Comparison of ENCODE assay signal across 7 mouse cellular contexts in genomic region chr2:27934269-27934668, GRCm38 (mm10). TPM values are rescaled to one million over a fixed set of nuclear protein-coding genes. Genes with fewer than 3 reads are reported as not detected.
A peak's percentile ranks its signal among the peaks of the same experiment; 100 is the strongest.
DNase-seq lines count a peak whose midpoint lies in the region; ATAC-seq and TF ChIP-seq lines count a peak whose summit lies in the region.

No protein-coding gene starts in this region.

- no peak overlapping the region; the same call in 1 of the 2 replicates for H3K4me2 ChIP-seq in embryonic facial prominence, embryonic 15.5 days (replicated peaks)
- H3K4me2 ChIP-seq in limb, embryonic 14.5 days (replicated peaks; ENCODE audit: low read depth, low read length, severe bottlenecking): peak overlapping the region; percentile 11; the same call in 1 of the 2 replicates
- 0 out of 2 replicates have a peak overlapping the region, but pooled peaks have one; percentile 16 for H3K4me2 ChIP-seq in stomach, embryonic 16.5 days (ENCODE audit: low read depth, low read length)

- no peak overlapping the region for H3K4me3 ChIP-seq in embryonic facial prominence, embryonic 15.5 days (replicated peaks)
- no peak overlapping the region for H3K4me3 ChIP-seq in limb, embryonic 14.5 days (replicated peaks; ENCODE audit: low read length)
- no peak overlapping the region for H3K4me3 ChIP-seq in stomach, embryonic 16.5 days (replicated peaks; ENCODE audit: low read length)

- intact Hi-C loops in heart, postnatal 36 days (cut with DNase I): no loop called here

- H3K9me3 ChIP-seq in embryonic facial prominence, embryonic 15.5 days (replicated peaks): no peaks in the 10 kb centered on the region
- H3K9me3 ChIP-seq in limb, embryonic 14.5 days (ENCODE audit: control insufficient read depth, low read length): no peaks in the 10 kb centered on the region
- H3K9me3 ChIP-seq in stomach, embryonic 16.5 days (replicated peaks; ENCODE audit: control insufficient read depth, low read length): no peaks in the 10 kb centered on the region

- DNase-seq in adrenal gland, postnatal 36 days: peak; percentile 35 to 59
- DNase-seq in heart, postnatal 36 days: peak; percentile 64 to 66
- peak; percentile 92 for DNase-seq in limb, embryonic 14.5 days (ENCODE audit: low spot score)
- no peak for DNase-seq in layer of hippocampus, adult 18-20 months (ENCODE audit: low spot score in 2 of 2)

- ATAC-seq in embryonic facial prominence, embryonic 15.5 days (ENCODE audit: insufficient number of reproducible peaks, low FRiP score, low TSS enrichment, low read depth): peak; percentile 63
- ATAC-seq in limb, embryonic 14.5 days (ENCODE audit: low FRiP score, low read depth): peak; percentile 75
- ATAC-seq in stomach, embryonic 16.5 days (ENCODE audit: insufficient read depth, low FRiP score): peak; percentile 84
- ATAC-seq in granulocyte monocyte progenitor cell, adult 5-6 weeks (replicated peaks; ENCODE audit: poor library complexity, severe bottlenecking): no peak

- H3K27me3 ChIP-seq in embryonic facial prominence, embryonic 15.5 days: no peaks in the 10 kb centered on the region
- no peaks in the 10 kb centered on the region for H3K27me3 ChIP-seq in limb, embryonic 14.5 days (ENCODE audit: control insufficient read depth, insufficient read depth, low read length)
- no peaks in the 10 kb centered on the region for H3K27me3 ChIP-seq in stomach, embryonic 16.5 days (ENCODE audit: control insufficient read depth, insufficient read depth, low read length)

- no peak for TF ChIP-seq POLR2A in limb, embryonic 14.5 days (IDR thresholded peaks at IDR 0.05; ENCODE audit: borderline replicate concordance, extremely low read depth, insufficient read depth, insufficient read length)

- H3K9ac ChIP-seq in embryonic facial prominence, embryonic 15.5 days: 0 out of 2 replicates have a peak overlapping the region, but pooled peaks have one; percentile 1
- H3K9ac ChIP-seq in limb, embryonic 14.5 days (ENCODE audit: low read depth, low read length, severe bottlenecking): 0 out of 2 replicates have a peak overlapping the region, but pooled peaks have one; percentile 29
- peak overlapping the region; percentile 56 for H3K9ac ChIP-seq in stomach, embryonic 16.5 days (ENCODE audit: low read length)

- H3K27ac ChIP-seq in embryonic facial prominence, embryonic 15.5 days (replicated peaks): peak overlapping the region; percentile 86
- H3K27ac ChIP-seq in limb, embryonic 14.5 days (replicated peaks; ENCODE audit: low read depth, low read length): peak overlapping the region; percentile 91
- H3K27ac ChIP-seq in stomach, embryonic 16.5 days (ENCODE audit: low read length): peak overlapping the region; percentile 92

- H3K4me1 ChIP-seq in embryonic facial prominence, embryonic 15.5 days: peaks cover 80% of the 10 kb centered on the region
- peaks cover 75% of the 10 kb centered on the region for H3K4me1 ChIP-seq in limb, embryonic 14.5 days (ENCODE audit: control insufficient read depth, insufficient read depth, low read length)
- H3K4me1 ChIP-seq in stomach, embryonic 16.5 days (ENCODE audit: control insufficient read depth, insufficient read depth, low read length): peaks cover 58% of the 10 kb centered on the region

- WGBS in embryonic facial prominence, embryonic 15.5 days: 6% methylated on average over 11 of the region's 11 CpGs
- WGBS in limb, embryonic 14.5 days: 9% methylated on average over 11 of the region's 11 CpGs
- WGBS in stomach, embryonic 16.5 days: 11% methylated on average over 11 of the region's 11 CpGs

- peaks cover 48% of the 10 kb centered on the region; the same call in 1 of the 2 replicates for H3K36me3 ChIP-seq in embryonic facial prominence, embryonic 15.5 days
- H3K36me3 ChIP-seq in limb, embryonic 14.5 days (ENCODE audit: control insufficient read depth, insufficient read depth, low read length): peaks cover 76% of the 10 kb centered on the region
- peaks cover 4% of the 10 kb centered on the region for H3K36me3 ChIP-seq in stomach, embryonic 16.5 days (ENCODE audit: control insufficient read depth, insufficient read depth, low read length)

RNA-seq across cellular contexts. Expression of gene Col5a1, which starts 48.0 kb away (rescaled TPM):
- total RNA-seq in adrenal gland, postnatal 36 days (2021): 10 to 100 TPM; 51.4 to 64.3 TPM
- polyA plus RNA-seq in embryonic facial prominence, embryonic 15.5 days (2015; fragmentation: Nextera tagmentation; extraction: Ambion mirVana): 217 and 242 TPM in 2 replicates
- total RNA-seq in heart, postnatal 36 days (2021): 10 to 100 TPM; 35.8 to 42.4 TPM
- 298 and 304 TPM in 2 replicates for polyA plus RNA-seq in limb, embryonic 14.5 days (2012; rRNA removed)
- polyA plus RNA-seq in limb, embryonic 14.5 days (2014; fragmentation: Nextera tagmentation; extraction: Ambion mirVana): 256 and 260 TPM in 2 replicates
- polyA plus RNA-seq in stomach, embryonic 16.5 days (2015; fragmentation: Nextera tagmentation; extraction: Ambion mirVana): 146 and 158 TPM in 2 replicates
- not detected in 2 replicates for total RNA-seq in granulocyte monocyte progenitor cell, adult 5-6 weeks (2014; fragmentation: Nextera tagmentation)
- total RNA-seq in granulocyte monocyte progenitor cell, adult 5-6 weeks (2017): not detected in 2 replicates
- total RNA-seq in layer of hippocampus, adult 18-20 months (2021): 1 to 10 TPM; 3.3 to 3.7 TPM

Comparison
In these comparisons a context has a peak if more than half of its experiments do, and no peak if none do; other contexts are left out.
1. DNase-seq: peak in adrenal gland, postnatal 36 days (2 of 2), heart, postnatal 36 days (2 of 2) and limb, embryonic 14.5 days (single experiment); none in layer of hippocampus, adult 18-20 months (0 of 2).
2. H3K9ac ChIP-seq: peak in every context shown above with its lines; median percentile 56 in stomach, embryonic 16.5 days; 29 in limb, embryonic 14.5 days; 1 in embryonic facial prominence, embryonic 15.5 days.
3. RNA of gene Col5a1, which starts 48.0 kb away (total RNA-seq): 51.4 to 64.3 TPM in adrenal gland, postnatal 36 days and 35.8 to 42.4 TPM in heart, postnatal 36 days; 3.3 to 3.7 TPM in layer of hippocampus, adult 18-20 months and not detected in granulocyte monocyte progenitor cell, adult 5-6 weeks; every median in the first group is over 4 times any median in the second.
4. Peak in every context shown above with its lines, with median percentiles within 50 percentile points of each other: H3K27ac ChIP-seq.